Mouse (Mus musculus) midbrain, embryonic 14.5 days (tissue): Measurements from ENCODE around the gene Ipo11. TPM values are rescaled to one million over a fixed set of nuclear protein-coding genes. Genes with fewer than 3 reads are reported as not detected.
A peak's percentile ranks its signal among the peaks of the same experiment; 100 is the strongest.

Experiments used
- ATAC-seq: fragments of 200-750 bp; cut with Nextera tagmentation; 2 replicates; pipeline ENCODE4 v1.8.0; 2017; ENCODE audit warnings: moderate number of reproducible peaks, moderate library complexity; ENCODE audit not compliant: low FRiP score, low TSS enrichment
- DNase-seq: peaks from one replicate; pipeline ENCODE4 v3.0.0-alpha.2; 2015
- H3K27ac ChIP-seq: fragments of 300-500 bp; sonication (generic); replicated peaks from 2 replicates; pipeline ENCODE4 v1.5.1; 2014; ENCODE audit warnings: mild to moderate bottlenecking, low read depth, low read length, moderate library complexity
- H3K27me3 ChIP-seq: fragments of 300-500 bp; sonication (generic); 2 replicates; pipeline ENCODE4 v1.6.1; 2014; ENCODE audit warnings: low read length, control low read depth, mixed read lengths; ENCODE audit not compliant: control insufficient read depth, insufficient read depth
- H3K36me3 ChIP-seq: fragments of 300-500 bp; sonication (generic); 2 replicates; pipeline ENCODE4 v1.6.1; 2014; ENCODE audit warnings: low read length, control low read depth; ENCODE audit not compliant: control insufficient read depth, insufficient read depth
- H3K4me1 ChIP-seq: fragments of 300-500 bp; sonication (generic); 2 replicates; pipeline ENCODE4 v1.6.1; 2014; ENCODE audit warnings: mild to moderate bottlenecking, antibody characterized with exemption, low read length, control low read depth; ENCODE audit not compliant: control insufficient read depth, insufficient read depth
- H3K4me2 ChIP-seq: fragments of 300-500 bp; sonication (generic); 2 replicates; pipeline ENCODE4 v1.6.1; 2014; ENCODE audit warnings: mild to moderate bottlenecking, low read length, moderate library complexity
- H3K4me3 ChIP-seq: fragments of 300-500 bp; sonication (generic); replicated peaks from 2 replicates; pipeline ENCODE4 v1.5.1; 2014; ENCODE audit warnings: low read depth, low read length
- H3K9ac ChIP-seq: fragments of 300-500 bp; sonication (generic); replicated peaks from 2 replicates; pipeline ENCODE4 v1.6.1; 2014; ENCODE audit warnings: mild to moderate bottlenecking, low read length, moderate library complexity
- H3K9me3 ChIP-seq: fragments of 300-500 bp; sonication (generic); 2 replicates; pipeline ENCODE4 v1.6.1; 2016; ENCODE audit warnings: low read length, control low read depth, mixed read lengths; ENCODE audit not compliant: control insufficient read depth
- WGBS: fragments of 180-500 bp; shearing (Covaris S2); extraction: QIAGEN DNeasy Blood & Tissue Kit; methylation state at CpG from one replicate; pipeline ENCODE4 v1.1.7; 2014; 5-methylcytosine and 5-hydroxymethylcytosine counted together
- polyA plus RNA-seq: library from polyadenylated mRNA; unstranded; fragments of >200 nt; fragmentation: Nextera tagmentation; extraction: Ambion mirVana; gene quantifications from 2 replicates; pipeline ENCODE4 v1.2.1, GENCODE M21; 2014

Ipo11 gene
- polyA plus RNA-seq, 1 experiment from 2014 or later, result 45.6 TPM

DNA sequence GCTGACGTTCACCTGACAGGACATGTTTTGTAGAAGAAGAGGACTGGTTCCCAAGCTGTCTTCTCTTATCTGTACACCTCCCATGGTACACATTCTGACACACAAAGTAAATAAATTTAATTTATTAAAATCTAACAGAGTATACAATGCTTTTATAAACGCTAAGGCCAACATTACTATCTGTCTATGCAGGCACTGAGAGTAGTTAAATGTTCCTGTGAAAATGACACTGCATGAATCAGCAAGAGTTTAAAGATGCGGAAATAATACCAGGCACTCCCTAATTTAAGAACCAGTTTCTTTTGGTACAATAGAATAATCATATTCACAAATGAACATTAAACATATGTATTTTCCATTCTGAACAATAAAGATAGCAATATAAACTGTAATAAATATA, 98.0 kb downstream of the Ipo11 start:
- Histone ChIP-seq H3K27me3 (no peaks in the 10 kb centered on the region), H3K36me3 (no peaks in the 10 kb centered on the region), H3K27ac (no peak overlapping the region), H3K9me3 (no peaks in the 10 kb centered on the region), H3K4me2 (no peak overlapping the region), H3K4me1 (no peaks in the 10 kb centered on the region), H3K4me3 (no peak overlapping the region), H3K9ac (no peak overlapping the region)
- ATAC-seq, result no peak
- DNase-seq, result no peak
- WGBS, result 92% methylated on average over 3 of the region's 3 CpGs

DNA sequence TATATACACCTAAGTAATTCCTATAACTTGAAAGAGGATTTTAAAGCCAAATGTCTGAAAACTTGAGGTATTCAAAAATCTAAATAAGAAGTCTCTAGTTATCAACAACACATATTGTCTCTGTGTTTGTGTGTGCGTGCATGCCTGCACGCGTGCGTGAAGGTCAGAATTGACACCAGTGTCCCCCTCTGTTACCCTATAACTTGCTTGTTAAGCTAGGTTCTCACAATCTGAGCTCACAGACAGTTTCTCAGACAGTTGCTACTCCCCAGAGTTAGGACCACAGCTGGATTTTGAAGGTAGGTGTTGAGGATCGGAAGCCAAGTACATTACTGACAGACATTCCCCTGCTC, 100.3 kb downstream of the Ipo11 start:
- no peak overlapping the region for H3K4me2 ChIP-seq
- no peaks in the 10 kb centered on the region for H3K4me1 ChIP-seq
- no peaks in the 10 kb centered on the region for H3K9me3 ChIP-seq
- no peak overlapping the region for H3K27ac ChIP-seq
- ATAC-seq (no peak), DNase-seq (peak; percentile 5)
- H3K36me3 ChIP-seq, result no peaks in the 10 kb centered on the region
- WGBS, result 87% methylated on average over 5 of the region's 5 CpGs
- no peak overlapping the region for H3K9ac ChIP-seq
- no peak overlapping the region for H3K4me3 ChIP-seq
- H3K27me3 ChIP-seq, result no peaks in the 10 kb centered on the region

DNA sequence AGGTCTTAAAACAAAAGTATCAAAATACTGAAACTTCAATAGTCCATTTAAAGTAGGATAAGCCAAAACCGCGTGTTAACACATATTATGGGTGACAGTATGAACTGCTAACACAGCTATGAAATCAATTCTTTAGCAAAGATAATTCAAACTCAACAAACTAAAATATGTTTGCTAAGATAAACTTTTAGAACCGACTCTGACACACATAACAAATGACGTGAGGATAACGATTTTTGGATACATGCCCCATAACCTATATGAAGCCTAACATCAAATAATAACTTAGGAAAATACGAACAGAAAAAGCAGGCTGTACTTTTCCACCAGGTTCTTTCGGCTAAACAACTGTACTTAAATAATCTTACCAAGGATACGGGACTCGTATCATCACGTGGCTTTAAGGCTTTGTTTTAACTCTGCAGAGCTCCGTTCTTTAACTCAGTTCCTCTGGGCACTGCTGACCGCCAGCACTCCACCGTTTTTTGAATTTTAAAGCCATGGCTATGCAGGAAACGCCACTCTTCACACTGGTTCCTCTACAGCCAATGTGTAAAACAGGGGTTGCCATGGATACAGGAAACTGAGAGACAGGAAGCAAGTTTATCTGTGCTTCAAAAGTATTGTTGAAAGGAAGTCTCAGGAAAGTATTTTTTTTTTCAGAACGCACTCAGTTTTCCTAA, 100.8 kb downstream of the Ipo11 start:
- H3K9ac ChIP-seq, result no peak overlapping the region
- H3K4me2 ChIP-seq, result 0 out of 2 replicates have a peak overlapping the region, but pooled peaks have one; percentile 1
- 68% methylated on average over 15 of the region's 15 CpGs for WGBS
- H3K9me3 ChIP-seq, result no peaks in the 10 kb centered on the region
- no peak overlapping the region for H3K27ac ChIP-seq
- H3K4me3 ChIP-seq, result no peak overlapping the region
- no peaks in the 10 kb centered on the region for H3K36me3 ChIP-seq
- H3K27me3 ChIP-seq, result no peaks in the 10 kb centered on the region
- no peak for ATAC-seq
- H3K4me1 ChIP-seq, result no peaks in the 10 kb centered on the region
- peak; percentile 69 for DNase-seq

DNA sequence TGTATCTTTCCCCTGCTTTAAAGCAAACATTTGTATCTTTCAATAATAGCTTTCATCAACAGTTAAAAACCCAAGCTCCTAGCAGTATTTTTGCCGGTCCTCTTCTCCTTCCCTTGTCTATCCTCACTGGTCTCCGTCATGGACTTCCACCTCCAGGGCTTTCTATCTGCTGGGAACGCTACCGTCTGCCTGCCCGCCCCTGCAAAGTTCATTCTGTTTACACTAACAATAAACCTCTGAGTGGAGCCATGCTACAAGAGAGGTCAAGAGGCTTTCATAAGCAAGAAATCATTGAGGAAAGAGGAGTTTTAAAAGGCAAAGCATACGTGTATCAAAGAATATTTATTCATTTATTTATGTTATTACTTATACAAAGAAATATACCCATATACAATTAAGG, 106.7 kb downstream of the Ipo11 start:
- Histone ChIP-seq H3K36me3 (no peaks in the 10 kb centered on the region), H3K4me2 (no peak overlapping the region), H3K9ac (no peak overlapping the region), H3K4me1 (no peaks in the 10 kb centered on the region), H3K4me3 (no peak overlapping the region), H3K27ac (no peak overlapping the region), H3K27me3 (no peaks in the 10 kb centered on the region), H3K9me3 (no peaks in the 10 kb centered on the region)
- DNase-seq (no peak), ATAC-seq (no peak)
- WGBS, result 86% methylated on average over 6 of the region's 6 CpGs

DNA sequence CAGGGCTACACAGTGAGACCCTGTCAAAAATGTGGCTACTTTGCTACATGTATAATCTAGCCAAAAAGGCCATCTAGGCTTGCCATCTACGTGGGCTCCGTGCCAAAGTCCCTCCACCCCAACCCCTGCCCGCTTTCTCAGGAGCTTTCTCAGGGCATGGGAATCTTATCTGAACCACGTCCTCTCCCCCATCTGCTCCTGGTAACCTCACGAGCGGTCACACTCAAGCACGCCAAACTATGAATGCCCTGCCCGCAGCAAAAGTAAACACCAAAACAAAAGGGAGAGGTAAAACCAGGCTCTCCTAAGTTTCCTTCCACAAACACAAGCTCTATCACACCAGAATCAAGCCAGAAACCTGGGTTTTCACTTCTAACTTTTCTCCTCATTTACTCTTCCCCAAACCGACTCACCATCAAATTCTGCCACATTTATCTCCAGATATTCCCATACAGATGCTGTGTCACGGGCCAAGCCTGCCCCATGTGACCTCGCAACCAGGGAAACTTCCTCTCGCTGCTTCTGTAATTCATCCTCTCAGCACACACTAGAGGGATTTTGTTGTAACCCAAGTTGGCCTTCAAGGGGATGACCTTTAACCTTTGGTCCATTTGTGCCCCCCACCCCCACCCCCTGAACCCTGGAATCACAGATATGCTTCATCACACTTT, 107.3 kb downstream of the Ipo11 start:
- Histone ChIP-seq H3K4me2 (no peak overlapping the region), H3K27me3 (no peaks in the 10 kb centered on the region), H3K36me3 (no peaks in the 10 kb centered on the region), H3K9me3 (no peaks in the 10 kb centered on the region), H3K4me3 (no peak overlapping the region), H3K27ac (no peak overlapping the region), H3K9ac (no peak overlapping the region), H3K4me1 (no peaks in the 10 kb centered on the region)
- 88% methylated on average over 12 of the region's 12 CpGs for WGBS
- ATAC-seq (no peak), DNase-seq (no peak)

DNA sequence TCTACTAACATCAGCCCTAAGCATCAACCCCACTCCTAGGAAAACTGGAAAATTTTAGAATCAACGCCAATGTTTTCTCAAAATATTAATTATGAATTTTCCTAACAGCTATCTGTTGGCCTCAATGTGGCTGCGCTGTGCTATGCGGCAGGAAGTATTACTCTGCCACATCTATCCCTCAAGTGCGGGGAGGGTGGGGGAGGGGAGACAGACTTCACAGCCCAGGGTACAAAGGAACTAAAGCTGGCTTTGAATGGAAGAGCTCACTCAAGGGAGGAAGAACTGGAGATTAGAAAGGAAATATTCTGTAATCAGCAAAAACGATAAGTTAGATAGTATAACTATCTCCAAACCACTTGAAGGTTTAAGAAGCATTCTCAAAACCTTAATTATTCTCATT, 111.1 kb downstream of the Ipo11 start:
- Histone ChIP-seq H3K36me3 (no peaks in the 10 kb centered on the region; the same call in 1 of the 2 replicates), H3K4me1 (no peaks in the 10 kb centered on the region), H3K9ac (no peak overlapping the region), H3K4me2 (no peak overlapping the region), H3K27me3 (no peaks in the 10 kb centered on the region), H3K9me3 (no peaks in the 10 kb centered on the region), H3K27ac (no peak overlapping the region), H3K4me3 (no peak overlapping the region)
- ATAC-seq (no peak), DNase-seq (peak; percentile 19)
- 72% methylated on average over 5 of the region's 5 CpGs for WGBS

DNA sequence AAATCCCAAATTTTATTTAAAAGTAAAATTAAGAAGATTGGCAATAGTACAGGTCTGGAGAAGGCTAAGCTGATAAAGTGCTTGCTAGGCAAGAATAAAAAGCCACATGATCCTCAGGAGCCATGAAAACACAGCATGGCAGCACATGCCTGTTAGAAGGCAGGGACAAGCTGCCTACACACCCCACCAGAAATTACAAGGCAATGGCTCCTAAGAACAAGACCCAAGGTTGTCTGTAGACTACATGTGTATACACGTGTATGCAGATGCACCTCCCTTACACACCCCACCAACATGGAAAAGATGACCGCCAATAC, 112.9 kb downstream of the Ipo11 start:
- Histone ChIP-seq H3K36me3 (no peaks in the 10 kb centered on the region; the same call in 1 of the 2 replicates), H3K27me3 (no peaks in the 10 kb centered on the region), H3K4me2 (no peak overlapping the region), H3K4me3 (no peak overlapping the region), H3K27ac (no peak overlapping the region), H3K4me1 (no peaks in the 10 kb centered on the region), H3K9ac (no peak overlapping the region), H3K9me3 (no peaks in the 10 kb centered on the region)
- WGBS, result 94% methylated on average over 2 of the region's 2 CpGs
- DNase-seq (no peak), ATAC-seq (no peak)

DNA sequence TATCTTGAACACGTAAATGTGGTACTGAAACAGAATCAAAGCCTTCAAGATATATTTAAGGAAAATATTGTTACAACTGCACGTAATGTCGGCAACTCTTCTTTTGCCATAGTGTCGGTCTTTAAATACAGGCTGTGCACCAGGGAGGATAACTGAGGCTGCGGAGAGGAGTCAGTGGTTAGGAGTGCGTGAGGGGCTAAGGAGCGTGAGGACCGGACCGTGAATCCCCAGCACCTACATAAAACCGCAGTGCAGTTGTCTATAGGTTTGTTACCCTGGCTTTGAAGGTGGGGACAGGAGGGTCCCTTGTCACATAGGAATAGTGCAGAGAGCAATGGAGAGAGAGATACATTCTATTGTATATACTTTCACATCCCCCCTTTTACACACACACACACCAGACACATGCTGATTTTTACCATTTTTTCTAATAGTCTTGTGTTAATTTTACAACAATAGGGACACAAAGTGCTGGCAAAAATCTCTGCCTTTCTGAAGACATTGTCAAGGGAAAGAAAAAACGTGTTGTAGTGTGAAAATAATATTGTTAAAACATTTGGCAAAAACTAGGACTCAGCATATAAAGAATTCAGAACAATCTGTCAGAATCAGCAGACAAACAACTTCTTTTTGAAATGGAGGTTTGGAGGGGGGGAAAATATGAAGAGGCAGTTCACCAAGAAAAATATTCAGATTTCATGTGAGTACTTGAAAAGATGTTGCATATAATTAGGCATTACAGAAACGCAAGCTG, 113.5 kb downstream of the Ipo11 start:
- H3K36me3 ChIP-seq, result no peaks in the 10 kb centered on the region; the same call in 1 of the 2 replicates
- WGBS, result 92% methylated on average over 12 of the region's 12 CpGs
- DNase-seq (no peak), ATAC-seq (no peak)
- H3K4me2 ChIP-seq, result no peak overlapping the region
- no peaks in the 10 kb centered on the region for H3K4me1 ChIP-seq
- H3K9ac ChIP-seq, result no peak overlapping the region
- no peaks in the 10 kb centered on the region for H3K27me3 ChIP-seq
- H3K4me3 ChIP-seq, result no peak overlapping the region
- H3K27ac ChIP-seq, result no peak overlapping the region
- H3K9me3 ChIP-seq, result no peaks in the 10 kb centered on the region
